Mouse (Mus musculus): ENCODE measurements around the gene Slc44a5. TPM values are rescaled to one million over a fixed set of nuclear protein-coding genes. Genes with fewer than 3 reads are reported as not detected.

Slc44a5 gene
- polyA plus RNA-seq, 1 experiment = 0.12 TPM

GRCm38 (mm10) chr3:154127246-154127645 lies 154.0 kb downstream of the Slc44a5 start:
- H3K27me3 ChIP-seq (ENCODE audit: control insufficient read depth, insufficient read depth, low read length, poor library complexity, severe bottlenecking) = no peaks in the 10 kb centered on the region
- H3K9ac ChIP-seq (ENCODE audit: low read depth, poor library complexity, severe bottlenecking) = no peak overlapping the region
- H3K4me1 ChIP-seq (ENCODE audit: control insufficient read depth, insufficient read depth, low read length) = no peaks in the 10 kb centered on the region
- H3K9me3 ChIP-seq (replicated peaks; ENCODE audit: control insufficient read depth, insufficient read depth, low read length, poor library complexity, severe bottlenecking) = no peaks in the 10 kb centered on the region
- no peak overlapping the region for H3K4me3 ChIP-seq (ENCODE audit: low read depth, low read length)
- H3K36me3 ChIP-seq (ENCODE audit: control insufficient read depth, insufficient read depth, low read length, poor library complexity, severe bottlenecking) = no peaks in the 10 kb centered on the region
- no peak for TF ChIP-seq CTCF (IDR thresholded peaks at IDR 0.05; ENCODE audit: low read depth, low read length)
- no peak for TF ChIP-seq POLR2A (IDR thresholded peaks at IDR 0.05; ENCODE audit: insufficient read depth, low read length)
- TF ChIP-seq EP300 (IDR thresholded peaks at IDR 0.05; ENCODE audit: insufficient read depth, low read depth, low read length) = no peak
- no peak overlapping the region for H3K27ac ChIP-seq (ENCODE audit: insufficient read depth, low read length)

GRCm38 (mm10) chr3:154129036-154129435 lies 155.8 kb downstream of the Slc44a5 start:
- no peak overlapping the region for H3K9ac ChIP-seq (ENCODE audit: low read depth, poor library complexity, severe bottlenecking)
- no peaks in the 10 kb centered on the region for H3K4me1 ChIP-seq (ENCODE audit: control insufficient read depth, insufficient read depth, low read length)
- no peaks in the 10 kb centered on the region for H3K27me3 ChIP-seq (ENCODE audit: control insufficient read depth, insufficient read depth, low read length, poor library complexity, severe bottlenecking)
- no peak overlapping the region for H3K27ac ChIP-seq (ENCODE audit: insufficient read depth, low read length)
- no peak for TF ChIP-seq EP300 (IDR thresholded peaks at IDR 0.05; ENCODE audit: insufficient read depth, low read depth, low read length)
- no peak for TF ChIP-seq POLR2A (IDR thresholded peaks at IDR 0.05; ENCODE audit: insufficient read depth, low read length)
- TF ChIP-seq CTCF (IDR thresholded peaks at IDR 0.05; ENCODE audit: low read depth, low read length) = no peak
- H3K9me3 ChIP-seq (replicated peaks; ENCODE audit: control insufficient read depth, insufficient read depth, low read length, poor library complexity, severe bottlenecking) = no peaks in the 10 kb centered on the region
- H3K36me3 ChIP-seq (ENCODE audit: control insufficient read depth, insufficient read depth, low read length, poor library complexity, severe bottlenecking) = no peaks in the 10 kb centered on the region
- no peak overlapping the region for H3K4me3 ChIP-seq (ENCODE audit: low read depth, low read length)

- Histone ChIP-seq H3K27me3 (ENCODE audit: control insufficient read depth, insufficient read depth, low read length, poor library complexity, severe bottlenecking) (no peaks in the 10 kb centered on the region), H3K36me3 (ENCODE audit: control insufficient read depth, insufficient read depth, low read length, poor library complexity, severe bottlenecking) (no peaks in the 10 kb centered on the region), H3K27ac (ENCODE audit: insufficient read depth, low read length) (no peak overlapping the region), H3K9me3 (replicated peaks; ENCODE audit: control insufficient read depth, insufficient read depth, low read length, poor library complexity, severe bottlenecking) (no peaks in the 10 kb centered on the region), H3K4me3 (ENCODE audit: low read depth, low read length) (no peak overlapping the region), H3K4me1 (ENCODE audit: control insufficient read depth, insufficient read depth, low read length) (no peaks in the 10 kb centered on the region), H3K9ac (ENCODE audit: low read depth, poor library complexity, severe bottlenecking) (no peak overlapping the region)
- TF ChIP-seq POLR2A (IDR thresholded peaks at IDR 0.05; ENCODE audit: insufficient read depth, low read length) (no peak), CTCF (IDR thresholded peaks at IDR 0.05; ENCODE audit: low read depth, low read length) (no peak), EP300 (IDR thresholded peaks at IDR 0.05; ENCODE audit: insufficient read depth, low read depth, low read length) (no peak)
These were observed 157.3 kb downstream of the Slc44a5 start for GRCm38 (mm10) chr3:154130431-154131114.

GRCm38 (mm10) chr3:154133986-154134385 lies 160.8 kb downstream of the Slc44a5 start:
- no peaks in the 10 kb centered on the region for H3K36me3 ChIP-seq (ENCODE audit: control insufficient read depth, insufficient read depth, low read length, poor library complexity, severe bottlenecking)
- no peak overlapping the region for H3K9ac ChIP-seq (ENCODE audit: low read depth, poor library complexity, severe bottlenecking)
- no peaks in the 10 kb centered on the region for H3K4me1 ChIP-seq (ENCODE audit: control insufficient read depth, insufficient read depth, low read length)
- no peaks in the 10 kb centered on the region for H3K27me3 ChIP-seq (ENCODE audit: control insufficient read depth, insufficient read depth, low read length, poor library complexity, severe bottlenecking)
- no peaks in the 10 kb centered on the region for H3K9me3 ChIP-seq (replicated peaks; ENCODE audit: control insufficient read depth, insufficient read depth, low read length, poor library complexity, severe bottlenecking)
- H3K27ac ChIP-seq (ENCODE audit: insufficient read depth, low read length) = no peak overlapping the region
- H3K4me3 ChIP-seq (ENCODE audit: low read depth, low read length) = no peak overlapping the region
- TF ChIP-seq POLR2A (IDR thresholded peaks at IDR 0.05; ENCODE audit: insufficient read depth, low read length) (no peak), CTCF (IDR thresholded peaks at IDR 0.05; ENCODE audit: low read depth, low read length) (no peak), EP300 (IDR thresholded peaks at IDR 0.05; ENCODE audit: insufficient read depth, low read depth, low read length) (no peak)

GRCm38 (mm10) chr3:154134701-154135100 lies 161.5 kb downstream of the Slc44a5 start:
- no peaks in the 10 kb centered on the region for H3K9me3 ChIP-seq (replicated peaks; ENCODE audit: control insufficient read depth, insufficient read depth, low read length, poor library complexity, severe bottlenecking)
- H3K27ac ChIP-seq (ENCODE audit: insufficient read depth, low read length) = no peak overlapping the region
- H3K9ac ChIP-seq (ENCODE audit: low read depth, poor library complexity, severe bottlenecking) = no peak overlapping the region
- no peaks in the 10 kb centered on the region for H3K4me1 ChIP-seq (ENCODE audit: control insufficient read depth, insufficient read depth, low read length)
- TF ChIP-seq EP300 (IDR thresholded peaks at IDR 0.05; ENCODE audit: insufficient read depth, low read depth, low read length) = no peak
- TF ChIP-seq CTCF (IDR thresholded peaks at IDR 0.05; ENCODE audit: low read depth, low read length) = no peak
- no peak for TF ChIP-seq POLR2A (IDR thresholded peaks at IDR 0.05; ENCODE audit: insufficient read depth, low read length)
- H3K36me3 ChIP-seq (ENCODE audit: control insufficient read depth, insufficient read depth, low read length, poor library complexity, severe bottlenecking) = no peaks in the 10 kb centered on the region
- H3K4me3 ChIP-seq (ENCODE audit: low read depth, low read length) = no peak overlapping the region
- no peaks in the 10 kb centered on the region for H3K27me3 ChIP-seq (ENCODE audit: control insufficient read depth, insufficient read depth, low read length, poor library complexity, severe bottlenecking)

- Histone ChIP-seq H3K4me3 (ENCODE audit: low read depth, low read length) (no peak overlapping the region), H3K9ac (ENCODE audit: low read depth, poor library complexity, severe bottlenecking) (no peak overlapping the region), H3K27me3 (ENCODE audit: control insufficient read depth, insufficient read depth, low read length, poor library complexity, severe bottlenecking) (no peaks in the 10 kb centered on the region), H3K4me1 (ENCODE audit: control insufficient read depth, insufficient read depth, low read length) (no peaks in the 10 kb centered on the region), H3K36me3 (ENCODE audit: control insufficient read depth, insufficient read depth, low read length, poor library complexity, severe bottlenecking) (no peaks in the 10 kb centered on the region), H3K9me3 (replicated peaks; ENCODE audit: control insufficient read depth, insufficient read depth, low read length, poor library complexity, severe bottlenecking) (no peaks in the 10 kb centered on the region), H3K27ac (ENCODE audit: insufficient read depth, low read length) (no peak overlapping the region)
- TF ChIP-seq CTCF (IDR thresholded peaks at IDR 0.05; ENCODE audit: low read depth, low read length) (no peak), POLR2A (IDR thresholded peaks at IDR 0.05; ENCODE audit: insufficient read depth, low read length) (no peak), EP300 (IDR thresholded peaks at IDR 0.05; ENCODE audit: insufficient read depth, low read depth, low read length) (no peak)
These were observed 163.3 kb downstream of the Slc44a5 start for GRCm38 (mm10) chr3:154136501-154136900.

Measured in ES-Bruce4 (cell line).